Mouse (Mus musculus) retina, adult 2 months (tissue): Measurements from ENCODE around the gene Galnt15.
"Not testable (repeated sequence)": the region's sequence is repeated elsewhere in the genome, so short reads cannot be mapped to it uniquely, and the experiment has no call there.

Source experiments
- DNase-seq: peaks from one replicate; pipeline ENCODE4 v3.0.0-alpha.2; 2012; ENCODE audit warnings: low read depth, low spot score

The Galnt15 gene

GRCm38 (mm10) chr14:32087584-32088248 is 58.9 kb downstream of the Galnt15 start:
- not testable (repeated sequence) for DNase-seq

GRCm38 (mm10) chr14:32091124-32091523 is 62.3 kb downstream of the Galnt15 start:
- DNase-seq: no peak

GRCm38 (mm10) chr14:32091704-32092103 is 62.9 kb downstream of the Galnt15 start:
- DNase-seq: no peak

- no peak for DNase-seq
Measured at GRCm38 (mm10) chr14:32093018-32093417, 64.2 kb downstream of the Galnt15 start.

- DNase-seq: no peak
Measured at GRCm38 (mm10) chr14:32093500-32094117, 64.8 kb downstream of the Galnt15 start.

GRCm38 (mm10) chr14:32095646-32096045 is 66.9 kb downstream of the Galnt15 start:
- no peak for DNase-seq

- no peak for DNase-seq
Measured at GRCm38 (mm10) chr14:32096740-32097139, 68.0 kb downstream of the Galnt15 start.

GRCm38 (mm10) chr14:32097691-32098090 is 68.9 kb downstream of the Galnt15 start:
- DNase-seq: no peak

- DNase-seq: no peak
Measured at GRCm38 (mm10) chr14:32098951-32099350, 70.2 kb downstream of the Galnt15 start.

GRCm38 (mm10) chr14:32103556-32103955 is 74.8 kb downstream of the Galnt15 start:
- no peak for DNase-seq

GRCm38 (mm10) chr14:32105663-32106062 is 76.9 kb downstream of the Galnt15 start:
- no peak for DNase-seq

- no peak for DNase-seq
Measured at GRCm38 (mm10) chr14:32106911-32107310, 78.1 kb downstream of the Galnt15 start.
